Mouse (Mus musculus) CD4-positive, CD25-positive, alpha-beta regulatory T cell (primary cell): ENCODE data around the gene Cetn2. TPM values are rescaled to one million over a fixed set of nuclear protein-coding genes. Genes with fewer than 3 reads are reported as not detected.

ENCODE experiments used
- polyA plus RNA-seq: library from polyadenylated mRNA; unstranded; fragments of 100-300 nt; shearing (Covaris generic); gene quantifications from one replicate; pipeline ENCODE4 v1.2.1, GENCODE M21; 2017

Gene Cetn2
- polyA plus RNA-seq = 112 TPM

GRCm38 (mm10) chrX:72917884-72918681, at the start of gene Cetn2, which contains the start of gene Nsdhl:
Gene Cetn2 (minus strand): TSS chrX:72918411.
Gene Nsdhl (plus strand): TSS chrX:72918557.

Other genes with a start within 250 kb of the Cetn2 start
- gene Gabrq, start 93.2 kb downstream of the Cetn2 start, polyA plus RNA-seq = not detected
- 21.7 TPM for gene Nsdhl, start 146 bp upstream of the Cetn2 start, polyA plus RNA-seq
- not detected for gene Zfp185, start 68.9 kb upstream of the Cetn2 start, polyA plus RNA-seq
- not detected for gene Pnma5, start 118.7 kb upstream of the Cetn2 start, polyA plus RNA-seq
- gene Pnma3, start 146.4 kb upstream of the Cetn2 start, polyA plus RNA-seq = not detected
- gene Xlr4a, start 164.1 kb upstream of the Cetn2 start, polyA plus RNA-seq = 96.6 TPM
- 0.45 TPM for gene Xlr3a, start 178.7 kb upstream of the Cetn2 start, polyA plus RNA-seq
- 0.28 TPM for gene Gm14685, start 198.6 kb upstream of the Cetn2 start, polyA plus RNA-seq
- not detected for gene Xlr5b, start 230.4 kb upstream of the Cetn2 start, polyA plus RNA-seq
- not detected for gene DXBay18, start 231.0 kb upstream of the Cetn2 start, polyA plus RNA-seq